Mouse (Mus musculus): ENCODE data around the gene Ofd1. TPM values are rescaled to one million over a fixed set of nuclear protein-coding genes. Genes with fewer than 3 reads are reported as not detected.

The Ofd1 gene
- polyA plus RNA-seq (2012; rRNA removed; ENCODE audit: low replicate concordance), result 1.3 and 1.9 TPM in 2 replicates

GRCm38 (mm10) chrX:166440616-166441063, at the start of gene Ofd1:
TSS of gene Ofd1 (minus strand) at chrX:166440704.

DNA sequence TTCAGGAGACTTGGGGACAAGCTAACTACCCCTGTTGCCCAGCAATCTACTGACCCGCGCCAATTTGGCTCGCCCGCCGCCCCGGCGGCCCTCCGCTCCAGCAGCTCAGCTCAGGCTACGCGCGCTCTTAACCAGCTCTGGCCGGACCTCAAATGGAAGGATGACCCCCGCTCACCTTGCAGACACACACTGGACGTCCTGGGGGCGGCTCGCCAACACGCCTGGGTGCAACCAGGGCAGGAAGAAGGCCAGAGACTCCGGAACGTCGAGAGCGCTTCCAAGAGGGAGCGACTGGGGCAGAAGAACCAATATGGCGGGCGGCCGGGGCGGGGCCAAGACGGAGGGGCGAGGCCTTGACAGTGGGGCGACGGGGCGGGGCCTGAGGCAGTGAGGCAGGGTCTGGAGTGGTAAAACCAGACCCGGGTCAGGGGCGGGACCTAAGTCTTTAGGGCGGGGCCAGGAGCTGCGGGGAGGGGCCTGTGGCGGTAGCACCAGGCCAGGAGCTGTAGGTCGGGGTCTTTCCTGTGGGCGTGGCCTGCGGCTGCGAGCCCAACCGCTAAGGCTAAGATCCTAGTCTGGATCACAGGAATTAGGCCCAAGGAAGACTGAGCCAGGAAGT, 39.0 kb upstream of the Ofd1 start, which contains the start of gene Rab9:
Rab9 (minus strand) TSS at position 503 of the 619 bp plus-strand sequence.

DNA sequence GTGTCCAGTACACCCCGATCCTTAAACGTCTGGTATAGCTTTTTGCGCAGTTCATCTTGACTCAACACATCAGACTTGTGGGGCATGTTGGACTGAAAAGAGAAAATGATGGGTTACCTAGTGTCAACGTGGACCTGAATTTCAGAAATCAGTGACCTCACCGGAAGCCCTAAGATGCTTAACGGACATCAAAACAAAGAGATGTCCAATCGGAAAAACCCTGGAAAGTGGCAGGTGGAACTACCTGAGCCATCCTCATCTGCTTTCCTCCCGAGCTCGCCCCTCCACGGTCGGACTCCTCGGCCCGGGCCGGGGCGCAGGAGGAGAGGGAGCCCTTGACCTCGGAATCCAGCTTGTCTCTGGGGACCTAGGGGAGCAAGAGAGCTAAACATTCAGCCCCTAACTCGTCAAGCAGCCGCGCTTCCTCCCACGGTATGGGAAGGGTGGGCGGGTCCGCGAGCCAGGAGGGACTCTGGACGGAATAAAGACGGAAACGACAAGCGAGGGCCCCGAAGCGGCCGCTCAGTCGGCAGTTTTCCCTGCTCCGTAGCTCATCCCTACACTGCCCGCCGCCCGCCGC, 378 bp downstream of the Ofd1 start, which contains the start of gene Trappc2:
Trappc2 (plus strand) TSS at position 539 of the 580 bp plus-strand sequence.

Other genes starting within 250 kb of the Ofd1 start
- gene Gpm6b, start 201.8 kb downstream of the Ofd1 start, polyA plus RNA-seq (2012; rRNA removed; ENCODE audit: low replicate concordance), result 8.3 and 19.1 TPM in 2 replicates
- gene Trappc2, start 130 bp downstream of the Ofd1 start, polyA plus RNA-seq (2012; rRNA removed; ENCODE audit: low replicate concordance), result 4.2 and 8.1 TPM in 2 replicates
- 8.3 and 14.6 TPM in 2 replicates for gene Rab9, start 39.2 kb upstream of the Ofd1 start, polyA plus RNA-seq (2012; rRNA removed; ENCODE audit: low replicate concordance)
- 1.5 and 1.8 TPM in 2 replicates for gene Tceanc, start 77.9 kb upstream of the Ofd1 start, polyA plus RNA-seq (2012; rRNA removed; ENCODE audit: low replicate concordance)
- 0.13 and 7.8 TPM in 2 replicates for gene Egfl6, start 145.0 kb upstream of the Ofd1 start, polyA plus RNA-seq (2012; rRNA removed; ENCODE audit: low replicate concordance)

Measured in subcutaneous adipose tissue, adult 2 months (tissue).